Mouse (Mus musculus): ENCODE data around the gene Hsd17b1.

GRCm38 (mm10) chr11:101080421-101080820 is 2.2 kb downstream of the Hsd17b1 start:
- TF ChIP-seq CTCF (IDR thresholded peaks at IDR 0.05; ENCODE audit: control insufficient read depth, insufficient read depth, insufficient replicate concordance, low read depth, low read length) (no peak), POLR2A (IDR thresholded peaks at IDR 0.05; ENCODE audit: control insufficient read depth, low read depth, low read length) (no peak)
